Mouse (Mus musculus): ENCODE results near the gene Pde3a.

- TF ChIP-seq GATA1 (IDR thresholded peaks at IDR 0.05; ENCODE audit: borderline replicate concordance, low read length) (no peak), FLI1 (IDR thresholded peaks at IDR 0.05; ENCODE audit: low read length) (no peak)
Measured at GRCm38 (mm10) chr6:141271133-141271532, 22.1 kb downstream of the Pde3a start.
